Mouse (Mus musculus): ENCODE measurements around the gene Aldob. TPM values are rescaled to one million over a fixed set of nuclear protein-coding genes. Genes with fewer than 3 reads are reported as not detected.

The Aldob gene
- polyA plus RNA-seq, 1 experiment from 2014 or later = not detected

DNA sequence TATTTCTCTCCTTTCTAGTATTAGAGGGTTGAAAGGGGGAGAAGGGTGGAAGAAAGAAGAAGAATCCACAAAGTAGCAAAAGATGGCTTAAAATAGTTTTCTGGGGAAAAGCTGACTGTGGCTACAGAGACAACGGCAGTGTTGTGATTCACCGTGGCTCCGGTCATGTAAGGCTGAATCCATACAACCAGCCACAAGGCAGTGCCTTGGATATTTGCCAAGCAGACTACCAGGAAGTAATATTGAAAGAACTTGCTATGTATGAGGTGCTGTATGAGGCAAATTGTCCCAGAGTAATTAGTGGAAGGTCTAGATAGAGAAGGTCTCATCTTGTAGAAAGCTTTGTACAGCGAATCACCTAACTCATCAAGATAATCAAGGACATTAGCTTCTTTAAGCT lies 22.8 kb upstream of the Aldob start:
- H3K9ac ChIP-seq (ENCODE audit: low read length) = no peak overlapping the region
- no peaks in the 10 kb centered on the region for H3K9me3 ChIP-seq (ENCODE audit: control insufficient read depth, low read length)
- H3K4me2 ChIP-seq = no peak overlapping the region
- no peaks in the 10 kb centered on the region for H3K36me3 ChIP-seq (ENCODE audit: control insufficient read depth, insufficient read depth, low read length)
- WGBS = 92% methylated on average over 4 of the region's 4 CpGs
- ATAC-seq (ENCODE audit: low FRiP score) = no peak
- H3K27me3 ChIP-seq (ENCODE audit: control insufficient read depth, insufficient read depth, low read length) = no peaks in the 10 kb centered on the region
- H3K27ac ChIP-seq (ENCODE audit: low read depth, low read length) = no peak overlapping the region
- no peaks in the 10 kb centered on the region for H3K4me1 ChIP-seq (ENCODE audit: control insufficient read depth, insufficient read depth, low read length)
- no peak overlapping the region for H3K4me3 ChIP-seq (ENCODE audit: low read depth, low read length)
- DNase-seq (ENCODE audit: low spot score, missing footprints) = no peak

- no peak overlapping the region for H3K27ac ChIP-seq (ENCODE audit: low read depth, low read length)
- H3K9ac ChIP-seq (ENCODE audit: low read length) = no peak overlapping the region
- DNase-seq (ENCODE audit: low spot score, missing footprints) = peak; percentile 93
- 33% methylated on average over 3 of the region's 3 CpGs for WGBS
- H3K4me3 ChIP-seq (ENCODE audit: low read depth, low read length) = no peak overlapping the region
- ATAC-seq (ENCODE audit: low FRiP score) = peak; percentile 79
- H3K27me3 ChIP-seq (ENCODE audit: control insufficient read depth, insufficient read depth, low read length) = no peaks in the 10 kb centered on the region
- no peaks in the 10 kb centered on the region for H3K9me3 ChIP-seq (ENCODE audit: control insufficient read depth, low read length)
- H3K36me3 ChIP-seq (ENCODE audit: control insufficient read depth, insufficient read depth, low read length) = no peaks in the 10 kb centered on the region
- H3K4me1 ChIP-seq (ENCODE audit: control insufficient read depth, insufficient read depth, low read length) = no peaks in the 10 kb centered on the region
- H3K4me2 ChIP-seq = no peak overlapping the region
Observed at GRCm38 (mm10) chr4:49567613-49568012, 18.3 kb upstream of the Aldob start.

- no peak overlapping the region for H3K27ac ChIP-seq (ENCODE audit: low read depth, low read length)
- 79% methylated on average over 20 of the region's 20 CpGs for WGBS
- H3K9me3 ChIP-seq (ENCODE audit: control insufficient read depth, low read length) = no peaks in the 10 kb centered on the region
- H3K9ac ChIP-seq (ENCODE audit: low read length) = no peak overlapping the region
- DNase-seq (ENCODE audit: low spot score, missing footprints) (no peak), ATAC-seq (ENCODE audit: low FRiP score) (no peak)
- no peak overlapping the region for H3K4me2 ChIP-seq
- no peaks in the 10 kb centered on the region for H3K36me3 ChIP-seq (ENCODE audit: control insufficient read depth, insufficient read depth, low read length)
- H3K4me1 ChIP-seq (ENCODE audit: control insufficient read depth, insufficient read depth, low read length) = no peaks in the 10 kb centered on the region
- H3K27me3 ChIP-seq (ENCODE audit: control insufficient read depth, insufficient read depth, low read length) = no peaks in the 10 kb centered on the region
- H3K4me3 ChIP-seq (ENCODE audit: low read depth, low read length) = no peak overlapping the region
Observed at GRCm38 (mm10) chr4:49559915-49560772, 10.8 kb upstream of the Aldob start.

DNA sequence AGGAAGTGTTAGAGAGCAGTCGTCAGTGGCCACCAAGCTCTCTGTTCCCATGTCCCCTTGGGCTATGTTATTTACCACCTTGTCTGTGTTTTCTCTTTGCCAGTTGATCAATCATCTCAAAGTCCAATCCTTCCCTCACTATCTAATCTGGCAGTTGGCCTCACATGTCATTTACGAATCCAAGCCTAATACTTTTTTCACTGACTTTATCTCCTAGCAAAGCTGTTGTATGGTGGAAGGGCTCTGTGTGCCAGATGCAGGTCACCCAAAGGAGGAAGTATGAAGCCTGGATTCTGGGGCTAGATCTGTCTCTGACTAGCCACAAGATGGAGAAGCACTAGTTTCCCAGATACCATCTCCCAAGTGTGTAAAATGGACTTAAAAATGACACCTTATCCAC lies 8.8 kb upstream of the Aldob start:
- no peak for ATAC-seq (ENCODE audit: low FRiP score)
- H3K4me3 ChIP-seq (ENCODE audit: low read depth, low read length) = no peak overlapping the region

GRCm38 (mm10) chr4:49557375-49557774 lies 8.0 kb upstream of the Aldob start:
- Histone ChIP-seq H3K9me3 (ENCODE audit: control insufficient read depth, low read length) (no peaks in the 10 kb centered on the region), H3K36me3 (ENCODE audit: control insufficient read depth, insufficient read depth, low read length) (no peaks in the 10 kb centered on the region), H3K4me2 (no peak overlapping the region), H3K9ac (ENCODE audit: low read length) (no peak overlapping the region), H3K4me1 (ENCODE audit: control insufficient read depth, insufficient read depth, low read length) (no peaks in the 10 kb centered on the region), H3K27me3 (ENCODE audit: control insufficient read depth, insufficient read depth, low read length) (no peaks in the 10 kb centered on the region), H3K4me3 (ENCODE audit: low read depth, low read length) (no peak overlapping the region), H3K27ac (ENCODE audit: low read depth, low read length) (no peak overlapping the region)
- WGBS = 100% methylated on average over 7 of the region's 7 CpGs
- DNase-seq (ENCODE audit: low spot score, missing footprints) = no peak
- no peak for ATAC-seq (ENCODE audit: low FRiP score)

More for the DNA sequence above, 8.8 kb upstream of the Aldob start:
- no peak overlapping the region for H3K4me2 ChIP-seq
- no peak overlapping the region for H3K9ac ChIP-seq (ENCODE audit: low read length)
- WGBS = 84% methylated on average over 2 of the region's 2 CpGs
- H3K36me3 ChIP-seq (ENCODE audit: control insufficient read depth, insufficient read depth, low read length) = no peaks in the 10 kb centered on the region
- H3K9me3 ChIP-seq (ENCODE audit: control insufficient read depth, low read length) = no peaks in the 10 kb centered on the region
- no peaks in the 10 kb centered on the region for H3K27me3 ChIP-seq (ENCODE audit: control insufficient read depth, insufficient read depth, low read length)
- DNase-seq (ENCODE audit: low spot score, missing footprints) = no peak
- H3K27ac ChIP-seq (ENCODE audit: low read depth, low read length) = no peak overlapping the region
- H3K4me1 ChIP-seq (ENCODE audit: control insufficient read depth, insufficient read depth, low read length) = no peaks in the 10 kb centered on the region

GRCm38 (mm10) chr4:49553380-49553779 lies 4.0 kb upstream of the Aldob start:
- DNase-seq (ENCODE audit: low spot score, missing footprints) = no peak

GRCm38 (mm10) chr4:49547544-49548219 lies 1.7 kb downstream of the Aldob start:
- WGBS = 84% methylated on average over 7 of the region's 7 CpGs
- no peak overlapping the region for H3K9ac ChIP-seq (ENCODE audit: low read length)

More at GRCm38 (mm10) chr4:49553380-49553779, 4.0 kb upstream of the Aldob start:
- 91% methylated on average over 5 of the region's 5 CpGs for WGBS
- Histone ChIP-seq H3K4me3 (ENCODE audit: low read depth, low read length) (no peak overlapping the region), H3K9ac (ENCODE audit: low read length) (no peak overlapping the region), H3K36me3 (ENCODE audit: control insufficient read depth, insufficient read depth, low read length) (no peaks in the 10 kb centered on the region), H3K27ac (ENCODE audit: low read depth, low read length) (no peak overlapping the region), H3K4me2 (no peak overlapping the region), H3K4me1 (ENCODE audit: control insufficient read depth, insufficient read depth, low read length) (no peaks in the 10 kb centered on the region), H3K9me3 (ENCODE audit: control insufficient read depth, low read length) (no peaks in the 10 kb centered on the region), H3K27me3 (ENCODE audit: control insufficient read depth, insufficient read depth, low read length) (no peaks in the 10 kb centered on the region)
- no peak for ATAC-seq (ENCODE audit: low FRiP score)

DNA sequence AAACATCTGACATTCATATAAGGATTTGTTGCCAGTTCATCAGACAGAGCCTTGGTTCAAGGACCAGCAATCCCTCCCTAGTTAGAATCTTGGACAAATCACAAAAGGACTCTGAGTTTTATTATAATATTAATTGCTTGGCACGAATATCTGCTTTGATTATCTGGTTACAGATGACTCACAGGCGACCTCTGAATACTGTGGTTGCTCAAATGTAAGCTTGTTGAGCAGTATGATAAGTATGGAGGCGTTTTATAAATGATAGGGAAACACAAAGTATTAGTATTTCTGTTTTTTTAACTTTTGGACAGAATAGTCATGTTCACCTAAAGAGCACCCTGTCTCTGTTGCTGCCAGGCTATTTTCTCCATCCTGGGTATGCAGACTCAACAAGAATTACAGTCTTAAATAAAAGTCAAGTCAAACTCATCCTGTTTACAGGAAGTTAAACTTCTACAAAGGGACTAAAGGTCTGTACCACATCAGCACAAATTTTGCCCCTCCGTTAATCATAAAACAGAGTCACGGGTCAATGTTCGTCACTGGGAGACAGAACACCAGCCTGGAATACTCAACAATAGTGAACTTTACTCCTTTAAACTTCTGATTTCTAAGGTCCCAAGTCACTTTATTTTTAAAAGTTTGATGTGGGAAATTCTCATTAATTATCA lies 2.3 kb downstream of the Aldob start:
- Histone ChIP-seq H3K9me3 (ENCODE audit: control insufficient read depth, low read length) (no peaks in the 10 kb centered on the region), H3K27ac (ENCODE audit: low read depth, low read length) (no peak overlapping the region), H3K27me3 (ENCODE audit: control insufficient read depth, insufficient read depth, low read length) (no peaks in the 10 kb centered on the region), H3K4me1 (ENCODE audit: control insufficient read depth, insufficient read depth, low read length) (no peaks in the 10 kb centered on the region), H3K9ac (ENCODE audit: low read length) (no peak overlapping the region), H3K4me3 (ENCODE audit: low read depth, low read length) (no peak overlapping the region), H3K36me3 (ENCODE audit: control insufficient read depth, insufficient read depth, low read length) (no peaks in the 10 kb centered on the region), H3K4me2 (no peak overlapping the region)
- no peak for ATAC-seq (ENCODE audit: low FRiP score)
- no peak for DNase-seq (ENCODE audit: low spot score, missing footprints)
- 80% methylated on average over 6 of the region's 6 CpGs for WGBS

More at GRCm38 (mm10) chr4:49547544-49548219, 1.7 kb downstream of the Aldob start:
- H3K9me3 ChIP-seq (ENCODE audit: control insufficient read depth, low read length) = no peaks in the 10 kb centered on the region
- no peak overlapping the region for H3K27ac ChIP-seq (ENCODE audit: low read depth, low read length)
- H3K4me1 ChIP-seq (ENCODE audit: control insufficient read depth, insufficient read depth, low read length) = no peaks in the 10 kb centered on the region
- no peak overlapping the region for H3K4me2 ChIP-seq
- no peaks in the 10 kb centered on the region for H3K36me3 ChIP-seq (ENCODE audit: control insufficient read depth, insufficient read depth, low read length)
- H3K4me3 ChIP-seq (ENCODE audit: low read depth, low read length) = no peak overlapping the region
- no peak for ATAC-seq (ENCODE audit: low FRiP score)
- H3K27me3 ChIP-seq (ENCODE audit: control insufficient read depth, insufficient read depth, low read length) = no peaks in the 10 kb centered on the region
- no peak for DNase-seq (ENCODE audit: low spot score, missing footprints)

DNA sequence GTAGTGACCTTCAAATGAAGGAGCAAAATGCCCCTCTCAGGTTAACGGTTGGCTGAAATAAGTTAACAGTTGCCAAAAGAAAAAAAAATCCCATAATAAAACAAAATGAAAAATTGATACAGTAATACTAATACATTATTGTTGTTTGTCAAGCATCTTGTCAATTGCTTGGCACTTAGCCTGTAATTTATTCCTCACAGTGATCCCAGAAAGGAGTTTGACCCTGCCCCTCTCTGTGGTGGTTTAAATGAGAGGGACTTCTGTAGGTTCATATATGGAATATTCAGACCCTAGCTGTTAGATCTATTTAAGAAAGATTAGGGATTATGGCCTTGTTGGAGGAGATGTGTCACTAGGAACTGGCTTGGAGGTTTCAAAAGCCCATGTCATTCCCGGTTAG lies 3.3 kb downstream of the Aldob start:
- no peak for ATAC-seq (ENCODE audit: low FRiP score)
- no peaks in the 10 kb centered on the region for H3K36me3 ChIP-seq (ENCODE audit: control insufficient read depth, insufficient read depth, low read length)
- no peak overlapping the region for H3K4me2 ChIP-seq
- no peak overlapping the region for H3K9ac ChIP-seq (ENCODE audit: low read length)
- H3K9me3 ChIP-seq (ENCODE audit: control insufficient read depth, low read length) = no peaks in the 10 kb centered on the region
- no peak overlapping the region for H3K27ac ChIP-seq (ENCODE audit: low read depth, low read length)
- no peak overlapping the region for H3K4me3 ChIP-seq (ENCODE audit: low read depth, low read length)
- H3K4me1 ChIP-seq (ENCODE audit: control insufficient read depth, insufficient read depth, low read length) = no peaks in the 10 kb centered on the region
- no peak for DNase-seq (ENCODE audit: low spot score, missing footprints)
- H3K27me3 ChIP-seq (ENCODE audit: control insufficient read depth, insufficient read depth, low read length) = no peaks in the 10 kb centered on the region
- WGBS = 79% methylated on average over 2 of the region's 2 CpGs

Data from midbrain, embryonic 11.5 days (tissue).